Mouse (Mus musculus) heart, embryonic 11.5 days (tissue): ENCODE results near the gene G430095P16Rik. TPM values are rescaled to one million over a fixed set of nuclear protein-coding genes. Genes with fewer than 3 reads are reported as not detected.
A peak's percentile ranks its signal among the peaks of the same experiment; 100 is the strongest.

Source experiments
- ATAC-seq: fragments of 200-750 bp; cut with Nextera tagmentation; replicated peaks from 2 replicates; pipeline ENCODE4 v1.8.0; 2017; ENCODE audit warnings: moderate library complexity; ENCODE audit not compliant: insufficient number of reproducible peaks, low FRiP score, low TSS enrichment
- H3K27ac ChIP-seq: fragments of 300-500 bp; sonication (generic); 2 replicates; pipeline ENCODE4 v1.5.1; 2014; ENCODE audit warnings: mild to moderate bottlenecking, low read depth, low read length
- H3K27me3 ChIP-seq: fragments of 300-500 bp; sonication (generic); 2 replicates; pipeline ENCODE4 v1.6.1; 2014; ENCODE audit warnings: mild to moderate bottlenecking, low read length, mixed read lengths; ENCODE audit not compliant: control insufficient read depth, insufficient read depth
- H3K36me3 ChIP-seq: fragments of 300-500 bp; sonication (generic); 2 replicates; pipeline ENCODE4 v1.6.1; 2014; ENCODE audit warnings: mild to moderate bottlenecking, low read length, moderate library complexity, mixed read lengths; ENCODE audit not compliant: control insufficient read depth, insufficient read depth
- H3K4me1 ChIP-seq: fragments of 300-500 bp; sonication (generic); 2 replicates; pipeline ENCODE4 v1.6.1; 2014; ENCODE audit warnings: low read length; ENCODE audit not compliant: control insufficient read depth, insufficient read depth
- H3K4me2 ChIP-seq: fragments of 300-500 bp; sonication (generic); 2 replicates; pipeline ENCODE4 v1.6.1; 2014; ENCODE audit warnings: mild to moderate bottlenecking, moderate library complexity
- H3K4me3 ChIP-seq: fragments of 300-500 bp; sonication (generic); 2 replicates; pipeline ENCODE4 v1.5.1; 2014; ENCODE audit warnings: low read depth, low read length
- H3K9ac ChIP-seq: fragments of 300-500 bp; sonication (generic); 2 replicates; pipeline ENCODE4 v1.6.1; 2014; ENCODE audit warnings: mild to moderate bottlenecking, low read depth, low read length, moderate library complexity
- H3K9me3 ChIP-seq: fragments of 300-500 bp; sonication (generic); replicated peaks from 2 replicates; pipeline ENCODE4 v1.6.1; 2016; ENCODE audit warnings: low read length; ENCODE audit not compliant: control insufficient read depth
- WGBS: fragments of 180-500 bp; shearing (Covaris S2); extraction: QIAGEN DNeasy Blood & Tissue Kit; methylation state at CpG from one replicate; pipeline ENCODE4 v1.1.7; 2014; ENCODE audit not compliant: insufficient replicate concordance; 5-methylcytosine and 5-hydroxymethylcytosine counted together
- polyA plus RNA-seq: library from polyadenylated mRNA; unstranded; fragments of >200 nt; fragmentation: Nextera tagmentation; extraction: Ambion mirVana; gene quantifications from 2 replicates; pipeline ENCODE4 v1.2.1, GENCODE M21; 2014

G430095P16Rik gene
- polyA plus RNA-seq, 1 experiment from 2014 or later: 5.4 TPM

DNA sequence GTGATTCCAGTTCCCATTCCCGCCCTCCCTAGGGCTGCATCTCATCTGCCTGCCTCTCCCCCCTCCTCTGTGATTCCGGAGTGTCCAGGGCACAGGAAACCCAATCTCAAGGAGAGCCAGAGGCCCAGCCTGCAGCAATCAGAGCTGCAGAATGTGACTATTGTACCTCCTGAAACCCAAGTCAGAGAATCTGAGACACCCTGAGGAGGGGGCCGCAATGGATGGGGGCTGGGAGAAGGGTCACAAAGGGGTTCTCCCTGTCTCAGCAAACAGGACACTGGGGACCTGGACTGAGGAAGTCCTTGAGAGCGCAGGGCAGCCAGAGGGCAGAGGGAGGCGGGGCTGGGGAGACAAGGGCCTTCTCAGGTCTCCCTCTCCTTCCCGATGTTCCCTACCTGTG lies 10.2 kb downstream of the G430095P16Rik start:
- Histone ChIP-seq H3K9ac (peak overlapping the region; percentile 52; the same call in 1 of the 2 replicates), H3K27me3 (peaks cover 17% of the 10 kb centered on the region), H3K9me3 (no peaks in the 10 kb centered on the region), H3K4me1 (peaks cover 63% of the 10 kb centered on the region), H3K36me3 (no peaks in the 10 kb centered on the region), H3K27ac (peak overlapping the region; percentile 46), H3K4me3 (no peak overlapping the region), H3K4me2 (no peak overlapping the region)
- WGBS: 46% methylated on average over 6 of the region's 6 CpGs
- no peak for ATAC-seq

DNA sequence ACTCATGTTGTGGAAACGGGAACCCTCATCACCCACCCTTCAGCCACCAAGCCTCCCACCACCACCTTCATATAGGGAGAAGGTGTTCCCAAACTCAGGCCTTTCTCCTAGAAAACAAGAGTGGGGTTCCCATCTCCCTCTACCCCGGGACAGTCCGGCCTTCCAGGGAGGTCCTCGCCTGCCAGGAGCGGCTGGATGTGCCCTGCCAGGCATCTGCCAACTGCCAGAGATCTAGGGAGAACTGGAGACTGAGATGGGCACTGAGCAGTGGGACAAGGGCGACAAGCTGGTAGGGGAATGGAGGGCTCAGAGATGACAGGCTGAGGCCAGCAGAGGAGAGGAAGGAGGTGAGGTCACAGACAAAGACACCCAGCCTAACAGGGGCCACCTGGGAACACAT lies 11.2 kb downstream of the G430095P16Rik start:
- no peaks in the 10 kb centered on the region for H3K9me3 ChIP-seq
- H3K9ac ChIP-seq: no peak overlapping the region
- H3K27me3 ChIP-seq: peaks cover 24% of the 10 kb centered on the region
- ATAC-seq: no peak
- H3K27ac ChIP-seq: no peak overlapping the region
- H3K4me1 ChIP-seq: peaks cover 68% of the 10 kb centered on the region
- WGBS: 89% methylated on average over 6 of the region's 6 CpGs
- H3K4me2 ChIP-seq: no peak overlapping the region
- H3K4me3 ChIP-seq: no peak overlapping the region
- no peaks in the 10 kb centered on the region for H3K36me3 ChIP-seq

GRCm38 (mm10) chr8:84734680-84735079 lies 11.9 kb downstream of the G430095P16Rik start:
- no peak for ATAC-seq
- peaks cover 65% of the 10 kb centered on the region for H3K4me1 ChIP-seq
- H3K9ac ChIP-seq: no peak overlapping the region
- peaks cover 26% of the 10 kb centered on the region for H3K27me3 ChIP-seq
- no peak overlapping the region for H3K4me2 ChIP-seq
- H3K4me3 ChIP-seq: no peak overlapping the region
- no peaks in the 10 kb centered on the region for H3K9me3 ChIP-seq
- no peaks in the 10 kb centered on the region for H3K36me3 ChIP-seq
- 75% methylated on average over 2 of the region's 2 CpGs for WGBS
- no peak overlapping the region for H3K27ac ChIP-seq

- no peaks in the 10 kb centered on the region for H3K9me3 ChIP-seq
- WGBS: 41% methylated on average over 2 of the region's 2 CpGs
- no peak overlapping the region; the same call in 1 of the 2 replicates for H3K4me2 ChIP-seq
- peaks cover 29% of the 10 kb centered on the region for H3K27me3 ChIP-seq
- peak overlapping the region; percentile 54; the same call in 1 of the 2 replicates for H3K27ac ChIP-seq
- H3K4me3 ChIP-seq: no peak overlapping the region
- ATAC-seq: no peak
- H3K9ac ChIP-seq: peak overlapping the region; percentile 46
- H3K4me1 ChIP-seq: peaks cover 62% of the 10 kb centered on the region
- H3K36me3 ChIP-seq: no peaks in the 10 kb centered on the region
These were observed 12.8 kb downstream of the G430095P16Rik start for GRCm38 (mm10) chr8:84735597-84735996.

DNA sequence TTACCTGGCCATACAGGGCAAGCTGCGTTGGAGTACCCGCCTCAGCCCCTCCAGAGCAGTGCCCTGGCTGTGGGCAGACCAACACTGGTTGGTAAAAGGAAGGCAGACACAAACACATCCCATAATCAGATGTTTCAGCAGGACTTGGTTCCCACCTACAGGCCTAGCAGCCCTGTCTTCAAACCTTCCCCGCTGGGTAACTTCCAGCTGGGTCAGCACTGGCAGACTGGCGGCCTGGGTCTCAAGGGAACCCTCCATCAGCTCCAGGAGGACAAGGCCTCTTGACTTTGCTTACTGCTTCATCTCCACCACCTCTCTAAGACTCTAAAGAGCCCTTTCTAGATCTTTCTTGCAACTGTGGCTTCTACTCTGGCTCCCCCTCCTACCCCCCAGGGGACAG lies 13.7 kb downstream of the G430095P16Rik start:
- H3K4me3 ChIP-seq: no peak overlapping the region
- no peak overlapping the region for H3K27ac ChIP-seq
- 90% methylated on average over 4 of the region's 4 CpGs for WGBS
- H3K27me3 ChIP-seq: peaks cover 37% of the 10 kb centered on the region
- H3K9ac ChIP-seq: no peak overlapping the region; the same call in 1 of the 2 replicates
- H3K4me1 ChIP-seq: peaks cover 58% of the 10 kb centered on the region
- no peaks in the 10 kb centered on the region for H3K36me3 ChIP-seq
- no peak overlapping the region for H3K4me2 ChIP-seq
- no peaks in the 10 kb centered on the region for H3K9me3 ChIP-seq
- no peak for ATAC-seq

GRCm38 (mm10) chr8:84737608-84738007 lies 14.8 kb downstream of the G430095P16Rik start:
- WGBS: 1% methylated on average over 16 of the region's 16 CpGs
- H3K4me2 ChIP-seq: peak overlapping the region; percentile 66
- ATAC-seq: no peak
- H3K9ac ChIP-seq: peak overlapping the region; percentile 47; the same call in 1 of the 2 replicates
- H3K4me1 ChIP-seq: peaks cover 58% of the 10 kb centered on the region
- peaks cover 45% of the 10 kb centered on the region for H3K27me3 ChIP-seq
- H3K4me3 ChIP-seq: peak overlapping the region; percentile 25
- H3K9me3 ChIP-seq: no peaks in the 10 kb centered on the region
- H3K27ac ChIP-seq: no peak overlapping the region
- no peaks in the 10 kb centered on the region for H3K36me3 ChIP-seq

DNA sequence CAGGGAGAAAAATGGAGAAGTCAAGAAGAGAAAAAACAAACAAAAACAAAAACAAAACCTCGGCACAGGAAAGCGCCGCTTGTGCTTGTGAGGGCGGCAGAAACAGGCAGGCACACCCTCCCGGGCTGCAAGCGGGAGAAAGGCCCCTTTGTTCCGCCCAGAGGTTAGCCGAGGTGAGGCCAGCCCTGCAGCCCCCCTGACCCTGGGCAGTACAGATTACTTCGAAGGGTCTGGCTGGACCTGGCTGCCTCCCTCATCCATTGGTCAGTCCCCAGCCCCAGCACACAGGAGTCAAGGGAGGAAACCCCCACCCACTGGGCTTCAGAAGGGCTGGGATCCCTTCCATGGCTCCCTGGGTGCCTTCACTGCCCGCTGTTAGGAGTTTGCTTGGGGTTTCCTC lies 15.5 kb downstream of the G430095P16Rik start:
- Histone ChIP-seq H3K4me1 (peaks cover 58% of the 10 kb centered on the region), H3K9me3 (no peaks in the 10 kb centered on the region), H3K27me3 (peaks cover 45% of the 10 kb centered on the region), H3K4me3 (no peak overlapping the region; the same call in 1 of the 2 replicates), H3K4me2 (peak overlapping the region; percentile 66), H3K36me3 (no peaks in the 10 kb centered on the region), H3K27ac (peak overlapping the region; percentile 3), H3K9ac (peak overlapping the region; percentile 47; the same call in 1 of the 2 replicates)
- 8% methylated on average over 10 of the region's 10 CpGs for WGBS
- ATAC-seq: no peak

- H3K36me3 ChIP-seq: no peaks in the 10 kb centered on the region
- H3K9me3 ChIP-seq: no peaks in the 10 kb centered on the region
- H3K27me3 ChIP-seq: peaks cover 43% of the 10 kb centered on the region
- no peak for ATAC-seq
- 59% methylated on average over 10 of the region's 10 CpGs for WGBS
- H3K4me2 ChIP-seq: no peak overlapping the region; the same call in 1 of the 2 replicates
- H3K4me1 ChIP-seq: peaks cover 60% of the 10 kb centered on the region
- H3K9ac ChIP-seq: no peak overlapping the region
- no peak overlapping the region for H3K4me3 ChIP-seq
- peak overlapping the region; percentile 3 for H3K27ac ChIP-seq
These were observed 16.1 kb downstream of the G430095P16Rik start for GRCm38 (mm10) chr8:84738715-84739400.

DNA sequence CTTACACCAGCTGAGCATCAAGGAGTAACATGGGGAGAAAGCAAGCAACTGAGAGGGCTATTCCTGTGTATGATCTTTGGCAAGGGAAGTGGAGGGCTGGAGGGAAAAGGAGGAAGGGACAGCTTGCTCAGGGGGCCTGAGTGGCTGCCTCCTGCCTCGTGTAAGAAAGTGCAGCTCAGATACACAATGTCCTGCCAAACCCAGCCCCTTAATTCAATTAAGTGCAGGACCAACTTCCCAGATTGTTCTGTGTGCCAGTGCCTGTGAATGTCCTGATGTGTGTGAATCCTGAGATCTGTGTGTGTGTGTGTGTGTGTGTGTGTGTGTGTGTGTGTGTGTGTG lies 16.6 kb downstream of the G430095P16Rik start:
- Histone ChIP-seq H3K4me3 (no peak overlapping the region), H3K4me1 (peaks cover 66% of the 10 kb centered on the region), H3K27me3 (peaks cover 43% of the 10 kb centered on the region), H3K9ac (no peak overlapping the region), H3K9me3 (no peaks in the 10 kb centered on the region), H3K27ac (no peak overlapping the region), H3K4me2 (no peak overlapping the region), H3K36me3 (no peaks in the 10 kb centered on the region)
- 13% methylated on average over 1 of the region's 1 CpGs for WGBS
- no peak for ATAC-seq
